Mouse (Mus musculus) embryonic facial prominence, embryonic 15.5 days (tissue): ENCODE measurements at regions not wholly inside any gene's neighbourhood (a gene's known extent, or its start where the extent isn't known, plus 50 kb on each side); places are given as distances from the start of the nearest gene placed in this dataset.

Source experiments
- ATAC-seq: fragments of 200-750 bp; cut with Nextera tagmentation; 2 replicates; pipeline ENCODE4 v1.8.0; 2017; ENCODE audit warnings: low read depth, moderate TSS enrichment; ENCODE audit not compliant: insufficient number of reproducible peaks, low FRiP score, low TSS enrichment
- H3K27ac ChIP-seq: fragments of 300-500 bp; sonication (generic); replicated peaks from 2 replicates; pipeline ENCODE4 v1.5.1; 2015; ENCODE audit warnings: mild to moderate bottlenecking, inconsistent platforms
- H3K27me3 ChIP-seq: fragments of 300-500 bp; sonication (generic); 2 replicates; pipeline ENCODE4 v1.6.1; 2015; ENCODE audit warnings: inconsistent platforms
- H3K36me3 ChIP-seq: fragments of 300-500 bp; sonication (generic); 2 replicates; pipeline ENCODE4 v1.6.1; 2015; ENCODE audit warnings: mild to moderate bottlenecking, inconsistent platforms
- H3K4me1 ChIP-seq: fragments of 300-500 bp; sonication (generic); 2 replicates; pipeline ENCODE4 v1.6.1; 2015; ENCODE audit warnings: inconsistent platforms
- H3K4me2 ChIP-seq: fragments of 300-500 bp; sonication (generic); replicated peaks from 2 replicates; pipeline ENCODE4 v1.6.1; 2015; ENCODE audit warnings: mild to moderate bottlenecking, inconsistent platforms
- H3K4me3 ChIP-seq: fragments of 300-500 bp; sonication (generic); replicated peaks from 2 replicates; pipeline ENCODE4 v1.5.1; 2015; ENCODE audit warnings: mild to moderate bottlenecking, inconsistent platforms
- H3K9ac ChIP-seq: fragments of 300-500 bp; sonication (generic); 2 replicates; pipeline ENCODE4 v1.6.1; 2015; ENCODE audit warnings: inconsistent platforms
- H3K9me3 ChIP-seq: fragments of 300-500 bp; sonication (generic); replicated peaks from 2 replicates; pipeline ENCODE4 v1.6.1; 2016; ENCODE audit warnings: inconsistent platforms
- WGBS: fragments of 180-500 bp; shearing (Covaris S2); methylation state at CpG from one replicate; pipeline ENCODE4 v1.1.7; 2015; 5-methylcytosine and 5-hydroxymethylcytosine counted together

- Histone ChIP-seq H3K4me2 (no peak overlapping the region), H3K9ac (no peak overlapping the region), H3K27me3 (no peaks in the 10 kb centered on the region), H3K36me3 (no peaks in the 10 kb centered on the region), H3K4me1 (no peaks in the 10 kb centered on the region), H3K9me3 (no peaks in the 10 kb centered on the region), H3K27ac (no peak overlapping the region), H3K4me3 (no peak overlapping the region)
- no peak for ATAC-seq
- 87% methylated on average over 5 of the region's 5 CpGs for WGBS
These were observed 67.3 kb upstream of the Eif4g2 start for GRCm38 (mm10) chr7:111150115-111150514.

GRCm38 (mm10) chr7:111147593-111147992 lies 64.8 kb upstream of the Eif4g2 start:
- WGBS = 71% methylated on average over 6 of the region's 6 CpGs

GRCm38 (mm10) chr7:111146670-111147069 lies 63.8 kb upstream of the Eif4g2 start:
- Histone ChIP-seq H3K27ac (no peak overlapping the region), H3K9me3 (no peaks in the 10 kb centered on the region), H3K27me3 (no peaks in the 10 kb centered on the region), H3K9ac (no peak overlapping the region), H3K4me1 (no peaks in the 10 kb centered on the region; the same call in 1 of the 2 replicates), H3K4me2 (no peak overlapping the region), H3K36me3 (no peaks in the 10 kb centered on the region), H3K4me3 (no peak overlapping the region)
- no peak for ATAC-seq
- WGBS = 91% methylated on average over 4 of the region's 4 CpGs

More at GRCm38 (mm10) chr7:111147593-111147992, 64.8 kb upstream of the Eif4g2 start:
- no peaks in the 10 kb centered on the region; the same call in 1 of the 2 replicates for H3K4me1 ChIP-seq
- H3K4me2 ChIP-seq = no peak overlapping the region
- no peaks in the 10 kb centered on the region for H3K9me3 ChIP-seq
- no peaks in the 10 kb centered on the region for H3K36me3 ChIP-seq
- no peak overlapping the region for H3K27ac ChIP-seq
- H3K9ac ChIP-seq = no peak overlapping the region
- no peak for ATAC-seq
- H3K4me3 ChIP-seq = no peak overlapping the region
- H3K27me3 ChIP-seq = no peaks in the 10 kb centered on the region

- Histone ChIP-seq H3K4me3 (no peak overlapping the region), H3K27me3 (no peaks in the 10 kb centered on the region), H3K9me3 (no peaks in the 10 kb centered on the region), H3K4me2 (no peak overlapping the region), H3K27ac (no peak overlapping the region), H3K4me1 (peaks cover 2% of the 10 kb centered on the region; the same call in 1 of the 2 replicates), H3K36me3 (no peaks in the 10 kb centered on the region), H3K9ac (no peak overlapping the region)
- WGBS = 82% methylated on average over 3 of the region's 3 CpGs
- no peak for ATAC-seq
These were observed 61.4 kb upstream of the Eif4g2 start for GRCm38 (mm10) chr7:111144216-111144615.

- H3K36me3 ChIP-seq = no peaks in the 10 kb centered on the region
- WGBS = 59% methylated on average over 7 of the region's 7 CpGs
- H3K27me3 ChIP-seq = no peaks in the 10 kb centered on the region
- H3K27ac ChIP-seq = no peak overlapping the region
- H3K4me1 ChIP-seq = peaks cover 4% of the 10 kb centered on the region; the same call in 1 of the 2 replicates
- H3K9me3 ChIP-seq = no peaks in the 10 kb centered on the region
- no peak for ATAC-seq
- no peak overlapping the region for H3K4me3 ChIP-seq
- H3K9ac ChIP-seq = no peak overlapping the region
- H3K4me2 ChIP-seq = no peak overlapping the region
These were observed 58.6 kb upstream of the Eif4g2 start for GRCm38 (mm10) chr7:111141285-111141965.

GRCm38 (mm10) chr7:111138038-111138437 lies 55.2 kb upstream of the Eif4g2 start:
- 0 out of 2 replicates have a peak, but pooled peaks cover 9% of the 10 kb centered on the region for H3K4me1 ChIP-seq
- 96% methylated on average over 2 of the region's 2 CpGs for WGBS
- no peaks in the 10 kb centered on the region for H3K27me3 ChIP-seq
- H3K36me3 ChIP-seq = no peaks in the 10 kb centered on the region
- no peak overlapping the region for H3K4me3 ChIP-seq
- H3K4me2 ChIP-seq = no peak overlapping the region
- no peak for ATAC-seq
- H3K27ac ChIP-seq = no peak overlapping the region
- no peaks in the 10 kb centered on the region for H3K9me3 ChIP-seq
- no peak overlapping the region for H3K9ac ChIP-seq

- 64% methylated on average over 6 of the region's 6 CpGs for WGBS
- Histone ChIP-seq H3K36me3 (no peaks in the 10 kb centered on the region), H3K9me3 (no peaks in the 10 kb centered on the region), H3K4me3 (no peak overlapping the region), H3K4me2 (no peak overlapping the region), H3K27me3 (no peaks in the 10 kb centered on the region), H3K9ac (no peak overlapping the region), H3K4me1 (0 out of 2 replicates have a peak, but pooled peaks cover 7% of the 10 kb centered on the region), H3K27ac (no peak overlapping the region)
- ATAC-seq = no peak
These were observed 53.3 kb upstream of the Eif4g2 start for GRCm38 (mm10) chr7:111136066-111136639.

- Histone ChIP-seq H3K4me3 (no peak overlapping the region), H3K27me3 (no peaks in the 10 kb centered on the region), H3K9me3 (no peaks in the 10 kb centered on the region), H3K27ac (no peak overlapping the region), H3K36me3 (no peaks in the 10 kb centered on the region), H3K9ac (no peak overlapping the region), H3K4me1 (0 out of 2 replicates have a peak, but pooled peaks cover 7% of the 10 kb centered on the region), H3K4me2 (no peak overlapping the region)
- no peak for ATAC-seq
- WGBS = 83% methylated on average over 2 of the region's 2 CpGs
These were observed 51.7 kb upstream of the Eif4g2 start for GRCm38 (mm10) chr7:111134496-111134895.
